Mouse (Mus musculus): ENCODE data around the gene Vmn1r131. TPM values are rescaled to one million over a fixed set of nuclear protein-coding genes. Genes with fewer than 3 reads are reported as not detected.
"Not testable (repeated sequence)": the region's sequence is repeated elsewhere in the genome, so short reads cannot be mapped to it uniquely, and the experiment has no call there.

The Vmn1r131 gene
- polyA plus RNA-seq (2012; rRNA removed): not detected in 2 replicates

DNA sequence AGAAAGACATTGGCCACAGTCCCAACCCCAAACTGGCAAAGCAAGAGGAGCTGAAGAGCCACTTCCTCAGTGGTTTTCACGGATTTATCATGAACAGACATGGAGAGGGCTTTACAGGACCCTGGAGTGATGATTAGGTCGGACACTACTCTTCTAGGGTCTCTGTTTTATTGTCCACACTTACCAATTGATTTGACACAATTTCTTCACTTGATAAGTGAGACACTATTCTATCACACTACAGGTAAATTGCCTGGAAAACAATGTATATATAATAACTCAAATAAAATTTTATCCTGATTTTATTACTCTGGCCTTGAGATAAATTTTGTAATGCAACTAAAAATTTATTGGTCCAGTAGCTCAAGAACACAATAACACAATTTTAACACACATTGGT is at the start of gene Vmn1r131:
Vmn1r131 (minus strand) TSS at position 101 of the 400 bp plus-strand sequence.
- no CpG with 5 or more reads among the region's 2 CpGs for WGBS
- H3K4me3 ChIP-seq (ENCODE audit: low read depth, low read length); H3K27me3 ChIP-seq (ENCODE audit: control insufficient read depth, insufficient read depth, low read length); H3K36me3 ChIP-seq (ENCODE audit: control insufficient read depth, insufficient read depth, low read length); H3K27ac ChIP-seq (ENCODE audit: insufficient read depth, low read depth, low read length); H3K4me1 ChIP-seq (ENCODE audit: control insufficient read depth, insufficient read depth, insufficient read length, low read length): not testable (repeated sequence)

DNA sequence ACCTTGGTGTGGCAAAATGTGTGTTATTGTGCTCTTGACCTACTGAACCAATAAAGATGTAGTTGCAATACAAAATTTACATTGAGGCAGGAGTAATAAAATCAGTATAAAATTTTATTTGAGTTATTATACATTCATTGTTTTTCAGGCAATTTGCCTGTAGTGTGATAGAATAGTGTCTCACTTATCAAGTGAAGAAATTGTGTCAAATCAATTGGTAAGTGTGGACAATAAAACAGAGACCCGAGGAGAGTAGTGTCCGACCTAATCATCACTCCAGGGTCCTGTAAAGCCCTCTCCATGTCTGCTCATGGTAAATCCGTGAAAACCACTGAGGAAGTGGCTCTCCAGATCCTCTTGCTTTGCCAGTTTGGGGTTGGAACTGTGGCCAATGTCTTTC is 34.4 kb downstream of the Vmn1r131 start, which contains the start of gene Vmn1r130:
Vmn1r130 (plus strand) TSS at position 301 of the 400 bp plus-strand sequence.
- not testable (repeated sequence) for H3K4me3 ChIP-seq (ENCODE audit: low read depth, low read length); H3K27me3 ChIP-seq (ENCODE audit: control insufficient read depth, insufficient read depth, low read length); H3K4me1 ChIP-seq (ENCODE audit: control insufficient read depth, insufficient read depth, insufficient read length, low read length); H3K27ac ChIP-seq (ENCODE audit: insufficient read depth, low read depth, low read length); H3K36me3 ChIP-seq (ENCODE audit: control insufficient read depth, insufficient read depth, low read length)
- WGBS: no CpG with 5 or more reads among the region's 3 CpGs

Other genes with a start within 250 kb of the Vmn1r131 start
- not detected in 2 replicates for gene Vmn1r126, start 244.6 kb downstream of the Vmn1r131 start, polyA plus RNA-seq (2012; rRNA removed)
- not detected in 2 replicates for gene Vmn1r127, start 226.2 kb downstream of the Vmn1r131 start, polyA plus RNA-seq (2012; rRNA removed)
- gene Vmn1r128, start 196.7 kb downstream of the Vmn1r131 start, polyA plus RNA-seq (2012; rRNA removed): not detected in 2 replicates
- gene Vmn1r129, start 184.8 kb downstream of the Vmn1r131 start, polyA plus RNA-seq (2012; rRNA removed): not detected in 2 replicates
- gene Gm6882, start 113.3 kb downstream of the Vmn1r131 start, polyA plus RNA-seq (2012; rRNA removed): not detected in 2 replicates
- gene Vmn1r130, start 34.3 kb downstream of the Vmn1r131 start, polyA plus RNA-seq (2012; rRNA removed): not detected in 2 replicates
- not detected in 2 replicates for gene Vmn1r132, start 68.0 kb upstream of the Vmn1r131 start, polyA plus RNA-seq (2012; rRNA removed)
- gene Gm4175, start 215.4 kb upstream of the Vmn1r131 start, polyA plus RNA-seq (2012; rRNA removed): not detected in 2 replicates